Mouse (Mus musculus) lung, embryonic 16.5 days (tissue): ENCODE data around the gene Ranbp1. TPM values are rescaled to one million over a fixed set of nuclear protein-coding genes. Genes with fewer than 3 reads are reported as not detected.

ENCODE experiments used
- ATAC-seq: fragments of 200-750 bp; cut with Nextera tagmentation; 2 replicates; pipeline ENCODE4 v1.8.0; 2017; ENCODE audit warnings: low read depth, mild to moderate bottlenecking, moderate library complexity
- H3K27ac ChIP-seq: fragments of 300-500 bp; sonication (generic); 2 replicates; pipeline ENCODE4 v1.5.1; 2014; ENCODE audit warnings: mild to moderate bottlenecking, control low read depth, low read length
- H3K27me3 ChIP-seq: fragments of 300-500 bp; sonication (generic); 2 replicates; pipeline ENCODE4 v1.6.1; 2014; ENCODE audit warnings: low read depth, low read length, mixed read lengths; ENCODE audit not compliant: control insufficient read depth, insufficient read depth
- H3K36me3 ChIP-seq: fragments of 300-500 bp; sonication (generic); 2 replicates; pipeline ENCODE4 v1.6.1; 2014; ENCODE audit warnings: low read length; ENCODE audit not compliant: control insufficient read depth, insufficient read depth
- H3K4me1 ChIP-seq: fragments of 300-500 bp; sonication (generic); replicated peaks from 2 replicates; pipeline ENCODE4 v1.6.1; 2014; ENCODE audit warnings: low read length, mixed read lengths; ENCODE audit not compliant: control insufficient read depth, insufficient read depth
- H3K4me2 ChIP-seq: fragments of 300-500 bp; sonication (generic); 2 replicates; pipeline ENCODE4 v1.6.1; 2014; ENCODE audit warnings: low read depth, low read length, control low read depth
- H3K4me3 ChIP-seq: fragments of 300-500 bp; sonication (generic); 2 replicates; pipeline ENCODE4 v1.5.1; 2014; ENCODE audit warnings: mild to moderate bottlenecking, low read length, control low read depth
- H3K9ac ChIP-seq: fragments of 300-500 bp; sonication (generic); 2 replicates; pipeline ENCODE4 v1.6.1; 2014; ENCODE audit warnings: low read length, control low read depth
- H3K9me3 ChIP-seq: fragments of 300-500 bp; sonication (generic); 2 replicates; pipeline ENCODE4 v1.6.1; 2016; ENCODE audit warnings: low read length; ENCODE audit not compliant: control insufficient read depth
- whole genome bisulfite sequencing: fragments of 180-500 bp; shearing (Covaris S2); extraction: QIAGEN DNeasy Blood & Tissue Kit; methylation state at CpG from one replicate; pipeline ENCODE4 v1.1.7; 2014; 5-methylcytosine and 5-hydroxymethylcytosine counted together
- polyA plus RNA-seq: library from polyadenylated mRNA; unstranded; fragments of >200 nt; fragmentation: Nextera tagmentation; extraction: Ambion mirVana; gene quantifications from 2 replicates; pipeline ENCODE4 v1.2.1, GENCODE M21; 2015

Gene Ranbp1
- polyA plus RNA-seq, 1 experiment from 2014 or later, result 514 TPM

- H3K9me3 ChIP-seq, result no peaks in the 10 kb centered on the region
- H3K27me3 ChIP-seq, result no peaks in the 10 kb centered on the region
- H3K36me3 ChIP-seq, result peaks cover 20% of the 10 kb centered on the region
- 3% methylated on average over 19 of the region's 19 CpGs for WGBS
- ATAC-seq, result peak; percentile 72
- H3K4me3 ChIP-seq, result peak overlapping the region; percentile 89
- H3K9ac ChIP-seq, result peak overlapping the region; percentile 90
- H3K27ac ChIP-seq, result peak overlapping the region; percentile 90
- peak overlapping the region; percentile 87 for H3K4me2 ChIP-seq
- peaks cover 14% of the 10 kb centered on the region for H3K4me1 ChIP-seq
Observed at GRCm38 (mm10) chr16:18235389-18236065, 13.0 kb downstream of the Ranbp1 start.

GRCm38 (mm10) chr16:18234671-18235388 is 13.7 kb downstream of the Ranbp1 start, which contains the start of gene Zdhhc8:
Zdhhc8 (minus strand) TSS chr16:18235136.
- ATAC-seq, result peak; percentile 92
- Histone ChIP-seq H3K27ac (peak within 1 kb of the TSS; percentile 90), H3K9me3 (no peaks in the 10 kb centered on the region), H3K36me3 (peaks cover 17% of the 10 kb centered on the region), H3K27me3 (no peaks in the 10 kb centered on the region), H3K9ac (peak within 1 kb of the TSS; percentile 90), H3K4me2 (peak within 1 kb of the TSS; percentile 87), H3K4me3 (peak within 1 kb of the TSS; percentile 89), H3K4me1 (peaks cover 17% of the 10 kb centered on the region)
- WGBS, result under 1% methylated on average over 26 of the region's 79 CpGs

- peak overlapping the region; percentile 89 for H3K4me3 ChIP-seq
- peak; percentile 15; the same call in 1 of the 2 replicates for ATAC-seq
Observed at GRCm38 (mm10) chr16:18233919-18234670, 14.4 kb downstream of the Ranbp1 start.

GRCm38 (mm10) chr16:18233451-18233850 is 15.1 kb downstream of the Ranbp1 start:
- ATAC-seq, result no peak
- Histone ChIP-seq H3K9me3 (no peaks in the 10 kb centered on the region), H3K27me3 (no peaks in the 10 kb centered on the region), H3K4me3 (no peak overlapping the region), H3K9ac (peak overlapping the region; percentile 90; the same call in 1 of the 2 replicates), H3K27ac (no peak overlapping the region), H3K4me2 (peak overlapping the region; percentile 87; the same call in 1 of the 2 replicates), H3K36me3 (peaks cover 9% of the 10 kb centered on the region), H3K4me1 (peaks cover 20% of the 10 kb centered on the region)
- 39% methylated on average over 1 of the region's 1 CpGs for WGBS

More at GRCm38 (mm10) chr16:18233919-18234670, 14.4 kb downstream of the Ranbp1 start:
- Histone ChIP-seq H3K27me3 (no peaks in the 10 kb centered on the region), H3K9ac (peak overlapping the region; percentile 90), H3K9me3 (no peaks in the 10 kb centered on the region), H3K4me1 (peaks cover 20% of the 10 kb centered on the region), H3K27ac (peak overlapping the region; percentile 90), H3K36me3 (peaks cover 12% of the 10 kb centered on the region), H3K4me2 (peak overlapping the region; percentile 87)
- 11% methylated on average over 13 of the region's 13 CpGs for WGBS

GRCm38 (mm10) chr16:18231451-18231850 is 17.1 kb downstream of the Ranbp1 start:
- WGBS, result 76% methylated on average over 4 of the region's 4 CpGs
- no peaks in the 10 kb centered on the region for H3K9me3 ChIP-seq
- no peak overlapping the region for H3K9ac ChIP-seq
- no peak for ATAC-seq
- H3K4me1 ChIP-seq, result peaks cover 20% of the 10 kb centered on the region
- H3K4me3 ChIP-seq, result no peak overlapping the region
- no peaks in the 10 kb centered on the region for H3K27me3 ChIP-seq
- H3K4me2 ChIP-seq, result no peak overlapping the region
- no peak overlapping the region for H3K27ac ChIP-seq
- H3K36me3 ChIP-seq, result peaks cover 11% of the 10 kb centered on the region

- Histone ChIP-seq H3K4me2 (no peak overlapping the region), H3K9ac (no peak overlapping the region), H3K4me1 (peaks cover 19% of the 10 kb centered on the region), H3K4me3 (no peak overlapping the region), H3K9me3 (no peaks in the 10 kb centered on the region), H3K36me3 (peaks cover 15% of the 10 kb centered on the region), H3K27me3 (no peaks in the 10 kb centered on the region), H3K27ac (no peak overlapping the region)
- ATAC-seq, result no peak
- 77% methylated on average over 3 of the region's 3 CpGs for WGBS
Observed at GRCm38 (mm10) chr16:18231047-18231446, 17.5 kb downstream of the Ranbp1 start.

GRCm38 (mm10) chr16:18230617-18231016 is 17.9 kb downstream of the Ranbp1 start:
- Histone ChIP-seq H3K4me2 (no peak overlapping the region), H3K9ac (no peak overlapping the region), H3K4me1 (peaks cover 16% of the 10 kb centered on the region), H3K27ac (no peak overlapping the region), H3K4me3 (no peak overlapping the region), H3K9me3 (no peaks in the 10 kb centered on the region), H3K36me3 (peaks cover 16% of the 10 kb centered on the region), H3K27me3 (no peaks in the 10 kb centered on the region)
- WGBS, result 75% methylated on average over 6 of the region's 6 CpGs
- ATAC-seq, result no peak

- Histone ChIP-seq H3K4me3 (no peak overlapping the region), H3K27ac (no peak overlapping the region), H3K4me2 (no peak overlapping the region), H3K27me3 (no peaks in the 10 kb centered on the region), H3K9me3 (no peaks in the 10 kb centered on the region), H3K36me3 (peaks cover 21% of the 10 kb centered on the region), H3K9ac (no peak overlapping the region), H3K4me1 (peaks cover 16% of the 10 kb centered on the region)
- WGBS, result 49% methylated on average over 11 of the region's 11 CpGs
- no peak for ATAC-seq
Observed at GRCm38 (mm10) chr16:18229622-18230021, 18.9 kb downstream of the Ranbp1 start.

GRCm38 (mm10) chr16:18228856-18229255 is 19.7 kb downstream of the Ranbp1 start:
- peaks cover 26% of the 10 kb centered on the region for H3K36me3 ChIP-seq
- no peak overlapping the region for H3K4me2 ChIP-seq
- no peaks in the 10 kb centered on the region for H3K9me3 ChIP-seq
- H3K27me3 ChIP-seq, result no peaks in the 10 kb centered on the region
- no peak for ATAC-seq
- no peak overlapping the region for H3K27ac ChIP-seq
- H3K4me1 ChIP-seq, result peaks cover 12% of the 10 kb centered on the region
- no peak overlapping the region for H3K9ac ChIP-seq
- 86% methylated on average over 4 of the region's 4 CpGs for WGBS
- no peak overlapping the region for H3K4me3 ChIP-seq
